Mouse (Mus musculus) T-cell, adult 66 days (primary cell): ENCODE measurements around the gene Gnao1. TPM values are rescaled to one million over a fixed set of nuclear protein-coding genes. Genes with fewer than 3 reads are reported as not detected.

Source experiments
- total RNA-seq, 2 experiments: library from RNA; stranded (reverse); gene quantifications; 3 replicates in 1 of 2; 4 replicates in 1 of 2; pipeline ENCODE4 v1.2.4; 2023

Gene Gnao1
- total RNA-seq = 1 to 10 TPM; 2.9 to 5.0 TPM

DNA sequence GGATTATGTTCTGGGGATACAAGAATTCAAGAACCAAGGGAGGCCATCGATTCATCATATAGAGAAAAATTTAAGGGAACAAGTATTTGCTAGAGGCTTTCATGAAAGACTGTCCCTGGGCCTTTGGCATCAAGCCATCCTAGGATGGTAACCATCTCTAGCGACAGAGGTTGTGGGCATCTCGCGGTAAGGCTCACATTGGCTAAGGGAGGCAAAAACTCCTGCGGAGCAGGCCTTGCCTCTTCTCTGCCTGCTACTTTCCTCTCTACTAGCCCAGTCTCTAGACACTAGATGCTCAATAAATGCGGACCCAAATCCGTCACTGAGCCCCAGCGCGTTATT, at the start of gene Gnao1:
Gene Gnao1, plus strand, starts transcription at position 281 of the 342 bp plus-strand sequence.

DNA sequence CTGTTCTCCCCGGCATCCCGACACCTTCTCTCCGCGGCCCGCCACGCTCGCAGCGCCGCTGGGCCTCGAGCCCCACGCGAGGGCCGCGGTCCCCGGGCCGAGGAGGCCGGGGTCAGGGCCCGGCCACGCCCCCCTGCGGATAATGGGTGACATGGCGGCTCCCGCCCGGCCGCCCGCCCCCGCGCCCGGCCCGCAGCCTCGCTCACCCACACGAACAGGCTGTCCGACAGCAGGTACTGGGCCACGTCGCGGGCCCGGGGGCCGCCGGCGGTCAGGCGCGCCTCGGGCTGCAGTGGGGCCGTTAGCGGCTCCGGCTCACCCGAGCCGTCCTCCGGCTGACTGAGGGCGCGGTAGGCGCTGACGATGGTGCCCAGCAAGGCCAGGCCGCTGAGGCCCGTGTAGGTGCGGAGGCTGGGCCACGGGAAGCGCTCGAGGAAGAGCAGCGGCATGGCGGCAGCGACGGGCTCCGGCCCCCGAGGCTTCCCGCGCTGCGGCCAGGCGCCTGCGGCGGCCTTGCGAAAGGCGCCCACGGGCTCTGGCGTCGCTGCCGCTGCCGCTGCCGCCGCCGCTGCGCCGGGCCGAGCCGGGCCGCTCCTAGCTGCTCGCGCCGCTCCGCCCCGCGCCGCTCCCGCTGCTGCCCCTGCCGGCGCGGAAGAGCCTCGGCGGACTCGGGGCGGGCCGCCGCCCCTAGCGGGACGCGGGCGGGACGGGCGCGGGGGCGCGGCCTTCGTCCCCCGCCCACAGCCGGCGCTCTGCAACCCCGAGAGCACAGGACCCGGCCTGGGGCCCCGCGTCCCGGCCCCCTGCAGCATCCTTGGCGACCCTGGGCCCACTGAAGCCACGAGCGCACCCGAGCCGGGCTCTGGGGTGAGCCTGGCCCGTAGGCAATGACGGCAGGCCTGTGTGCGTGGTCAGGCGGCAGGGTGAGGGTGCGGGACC, 202.5 kb downstream of the Gnao1 start, which contains the start of gene Amfr:
Gene Amfr, minus strand, starts transcription at position 830 of the 939 bp plus-strand sequence.

Other genes starting within 250 kb of the Gnao1 start
- 10 to 100 TPM; 63.8 to 75.0 TPM for gene Amfr, start 202.9 kb downstream of the Gnao1 start, total RNA-seq
- gene Nudt21, start 227.1 kb downstream of the Gnao1 start, total RNA-seq = 10 to 100 TPM; 56.3 to 64.4 TPM
- 10 to 100 TPM; 19.5 to 20.8 TPM for gene Ogfod1, start 227.2 kb downstream of the Gnao1 start, total RNA-seq